Mouse (Mus musculus) CD4-positive helper T cell, adult 2 months (primary cell): ENCODE results near the gene Sim1.

ENCODE experiments used
- DNase-seq: peaks from one replicate; pipeline ENCODE4 v3.0.0-alpha.2; 2012; ENCODE audit warnings: low read depth, missing footprints, low spot score

Gene Sim1

DNA sequence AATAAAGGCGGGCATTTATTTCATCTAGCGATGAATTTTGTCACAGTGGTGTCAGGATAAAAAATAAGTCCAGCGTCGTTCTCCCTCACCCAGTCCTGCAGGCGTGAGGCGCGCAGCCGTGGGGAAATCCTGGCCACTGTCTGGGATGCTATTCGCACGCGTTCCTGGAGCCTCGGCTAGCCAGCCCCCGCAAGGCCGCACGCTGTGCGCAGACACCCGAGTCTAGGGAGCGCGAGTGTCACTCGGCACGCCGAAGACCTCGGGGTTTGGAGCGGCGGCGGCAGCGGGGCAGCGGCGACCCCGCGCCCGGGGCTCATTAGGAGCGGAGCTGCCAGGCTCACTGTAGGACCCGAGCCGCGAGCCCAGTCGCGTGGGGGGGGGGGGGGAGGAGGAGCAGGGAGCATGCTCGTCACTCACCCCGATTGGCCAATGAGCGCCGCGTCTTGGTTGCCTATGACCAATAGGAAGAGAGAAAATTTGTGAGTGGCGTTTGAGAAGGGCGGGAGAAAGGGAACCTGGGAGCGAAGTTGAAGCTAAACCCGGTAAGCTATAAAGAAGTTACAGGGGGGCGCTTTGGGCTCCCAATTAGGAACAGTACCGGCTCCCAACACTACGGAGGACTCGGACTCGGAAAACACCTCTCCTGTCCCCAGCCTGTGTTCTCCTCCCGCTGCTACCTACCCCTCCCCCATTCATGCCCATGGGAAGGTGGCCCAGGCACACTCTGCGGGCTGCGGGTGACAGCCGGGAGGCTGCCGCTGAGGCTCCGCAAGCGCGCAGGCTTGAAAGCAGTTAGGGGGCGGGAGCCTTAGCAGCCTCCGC is at the start of gene Sim1:
Gene Sim1 (plus strand): TSS at position 585 of the 822 bp plus-strand sequence.
- DNase-seq, result peak; percentile 45

DNA sequence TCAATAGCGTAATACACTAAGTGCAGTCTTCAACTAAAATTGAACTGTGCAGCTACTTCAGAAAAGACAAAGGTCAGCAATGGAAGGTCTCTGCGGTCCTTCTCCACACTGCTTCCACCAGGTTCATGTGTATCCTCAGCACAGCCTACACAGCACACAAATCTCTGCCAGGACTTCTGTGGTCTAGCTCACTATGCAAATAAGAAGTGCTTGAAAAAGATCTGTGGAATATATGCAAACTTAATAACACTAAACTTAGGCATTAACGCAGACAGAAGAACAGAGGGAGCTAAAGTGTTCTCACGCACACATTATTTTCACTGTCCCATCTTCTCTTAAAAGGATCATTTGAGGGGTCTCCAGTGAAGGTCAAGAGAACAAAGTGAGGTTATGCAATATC is 26.4 kb upstream of the Sim1 start:
- DNase-seq, result no peak

DNA sequence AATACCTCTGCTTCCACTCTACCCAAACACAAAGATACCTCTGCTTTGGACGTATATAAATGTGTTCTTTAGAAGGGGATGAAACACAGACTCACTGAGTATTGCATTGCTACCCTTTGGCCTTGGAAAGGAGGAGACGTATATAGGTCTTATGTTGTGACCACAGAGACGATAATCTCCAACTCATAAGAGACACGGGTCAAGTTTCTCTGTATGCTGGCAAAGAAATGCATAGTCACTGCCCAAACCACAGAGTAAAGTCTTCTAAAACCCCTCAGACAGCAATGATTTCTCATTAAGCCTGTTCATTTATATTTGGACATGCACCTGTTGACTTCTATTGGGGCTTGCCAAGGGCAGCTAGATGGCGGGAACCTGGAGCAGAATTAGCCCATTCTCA is 17.6 kb upstream of the Sim1 start:
- no peak for DNase-seq

DNA sequence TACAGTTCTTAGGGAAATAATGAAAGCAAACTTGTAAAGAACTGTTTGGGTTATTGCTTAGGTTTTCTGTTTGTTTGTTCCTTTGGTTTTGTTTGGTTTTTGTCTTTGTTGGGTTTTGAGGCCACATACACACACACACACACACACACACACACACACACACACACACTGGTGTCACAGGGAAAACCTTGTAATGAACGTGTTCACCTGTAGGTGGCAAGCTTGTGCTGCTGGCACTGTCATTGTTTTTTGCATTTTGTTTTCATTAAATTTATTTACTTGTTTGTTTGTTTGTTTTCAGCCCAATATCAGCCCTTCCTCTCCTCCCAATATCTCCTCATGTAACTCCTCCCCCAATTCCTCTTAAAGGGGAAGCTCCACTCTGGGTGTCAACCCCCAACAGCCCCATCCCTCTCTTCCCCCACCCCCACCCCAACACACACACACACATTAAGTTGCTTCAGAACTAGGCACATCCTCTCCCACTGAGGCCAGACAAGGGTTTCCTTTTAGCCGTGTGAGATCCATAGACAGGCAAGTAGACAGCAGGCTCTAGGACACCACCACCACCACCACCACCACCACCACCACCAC is 13.0 kb upstream of the Sim1 start:
- no peak for DNase-seq

DNA sequence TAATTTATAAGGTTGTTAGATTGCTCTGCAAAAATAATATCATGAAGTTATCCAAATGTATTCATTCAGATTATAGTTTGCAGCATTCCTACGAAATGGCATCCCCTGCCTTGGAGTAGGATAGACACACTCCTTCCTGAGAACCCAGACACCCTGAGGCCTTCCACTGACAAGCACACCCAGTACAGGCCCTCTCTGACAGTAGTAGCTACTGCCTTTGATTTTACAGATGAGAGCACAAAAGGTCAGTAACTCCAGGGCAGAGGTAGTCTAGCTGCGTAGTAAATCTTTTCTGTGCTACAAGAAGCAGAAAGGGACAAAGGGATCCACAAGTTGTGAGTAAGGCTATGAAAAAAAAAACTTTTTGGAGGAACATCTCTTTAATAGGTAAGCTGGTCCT is 12.2 kb upstream of the Sim1 start:
- DNase-seq, result no peak

DNA sequence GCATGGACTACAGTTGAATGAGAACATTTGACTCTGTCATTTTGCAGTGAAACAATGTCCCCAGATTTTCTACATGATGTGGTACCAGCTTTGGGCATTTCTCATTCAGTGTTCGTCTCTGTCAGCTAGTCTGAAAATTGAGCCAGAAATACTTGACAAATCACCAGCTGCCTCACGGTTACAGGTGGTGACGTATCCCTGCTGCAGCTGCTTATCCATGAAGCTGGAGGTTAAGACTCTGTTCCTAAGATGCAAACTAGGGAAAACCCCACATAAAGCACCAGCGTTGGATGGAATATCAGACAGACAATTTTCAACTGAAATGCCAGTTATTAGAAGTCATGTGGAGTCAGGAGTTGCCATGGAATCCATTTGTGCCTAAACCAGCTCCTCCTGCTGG is 8.2 kb upstream of the Sim1 start:
- DNase-seq, result no peak

DNA sequence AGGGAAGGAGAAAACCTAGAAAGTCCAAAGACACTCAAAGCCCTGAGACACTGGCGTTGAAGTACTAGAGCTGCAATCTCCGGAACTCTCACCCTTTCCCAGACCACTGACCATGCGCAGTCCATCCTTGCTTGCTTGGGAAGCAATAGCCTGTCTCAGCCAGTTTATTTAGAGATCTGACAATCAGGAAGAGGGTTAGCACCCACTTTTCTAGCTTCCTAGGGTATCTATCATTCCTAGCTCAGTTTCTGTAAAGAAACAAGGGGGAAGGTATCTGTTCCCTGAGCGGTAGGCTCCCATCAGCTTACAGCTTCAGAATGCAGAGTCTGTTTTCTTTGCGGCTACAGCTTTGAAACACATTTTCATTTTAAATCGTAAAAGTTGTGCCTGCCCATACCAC is 3.9 kb upstream of the Sim1 start:
- DNase-seq, result no peak

DNA sequence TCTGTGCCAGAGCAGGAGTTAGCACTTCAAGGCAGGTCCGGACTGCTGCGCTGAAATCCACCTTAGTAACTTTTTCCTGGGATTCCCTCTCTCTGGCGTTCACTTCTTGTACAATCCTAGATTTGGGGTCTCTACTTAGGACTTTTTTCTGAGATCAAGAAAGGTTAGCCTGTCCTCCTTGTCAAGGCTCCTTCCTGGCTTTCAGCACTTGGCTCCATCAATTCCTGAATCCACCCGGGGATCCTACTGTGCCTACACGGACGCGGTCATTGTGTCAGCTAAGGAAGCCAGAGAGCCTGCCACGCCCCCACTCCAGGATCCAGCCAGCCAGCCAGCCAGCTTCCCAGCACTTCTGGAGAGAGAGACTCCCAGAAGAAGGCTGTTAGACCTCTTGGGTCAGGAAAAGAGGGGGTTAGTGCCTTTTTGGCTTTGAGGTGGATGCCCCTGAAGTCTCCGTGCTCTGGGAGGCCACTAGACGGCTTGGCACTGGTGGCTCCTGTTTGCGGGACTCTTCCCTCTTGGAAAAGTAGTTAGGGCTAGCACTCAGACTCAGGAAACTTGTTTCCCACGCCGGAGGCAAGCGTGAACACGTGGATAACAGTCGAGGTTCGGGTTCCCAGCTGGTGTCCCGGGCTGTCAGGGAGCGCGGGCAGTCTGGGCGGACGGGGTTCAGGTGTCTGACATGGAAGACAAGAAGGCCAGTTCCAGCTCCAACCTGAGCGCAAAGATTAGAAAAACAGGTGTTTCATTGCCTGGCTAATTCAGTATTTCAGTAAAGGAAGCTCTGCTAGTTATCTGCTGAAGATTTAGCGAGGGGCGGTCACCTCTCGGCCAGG is 2.5 kb upstream of the Sim1 start:
- DNase-seq, result no peak

DNA sequence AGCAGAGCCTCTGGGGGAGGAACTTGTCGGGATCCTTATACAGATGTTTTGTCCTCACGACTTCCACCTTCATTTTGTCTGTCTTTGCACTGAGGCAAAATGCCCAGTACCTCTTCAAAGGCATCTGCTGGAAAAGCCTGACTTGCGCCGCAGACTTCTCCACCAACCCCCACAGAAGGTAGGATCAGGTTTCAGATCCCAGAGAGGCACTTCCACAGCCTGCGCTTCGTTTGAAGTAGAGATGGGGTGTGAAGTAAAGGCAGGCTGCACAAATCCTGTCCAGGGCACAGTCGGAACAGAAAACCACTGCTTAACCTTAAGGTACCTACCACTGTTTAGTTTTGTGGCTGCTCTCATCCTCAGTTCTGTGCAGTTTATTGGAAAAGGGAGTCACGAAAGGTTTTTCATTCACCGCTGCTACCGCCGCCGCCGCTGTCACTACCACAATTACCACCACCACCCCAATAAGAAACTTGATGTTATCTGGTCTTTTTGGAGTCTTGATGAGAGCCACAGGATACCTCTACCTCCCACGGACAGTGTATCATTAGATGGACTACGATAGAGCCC is 1.7 kb upstream of the Sim1 start:
- no peak for DNase-seq

DNA sequence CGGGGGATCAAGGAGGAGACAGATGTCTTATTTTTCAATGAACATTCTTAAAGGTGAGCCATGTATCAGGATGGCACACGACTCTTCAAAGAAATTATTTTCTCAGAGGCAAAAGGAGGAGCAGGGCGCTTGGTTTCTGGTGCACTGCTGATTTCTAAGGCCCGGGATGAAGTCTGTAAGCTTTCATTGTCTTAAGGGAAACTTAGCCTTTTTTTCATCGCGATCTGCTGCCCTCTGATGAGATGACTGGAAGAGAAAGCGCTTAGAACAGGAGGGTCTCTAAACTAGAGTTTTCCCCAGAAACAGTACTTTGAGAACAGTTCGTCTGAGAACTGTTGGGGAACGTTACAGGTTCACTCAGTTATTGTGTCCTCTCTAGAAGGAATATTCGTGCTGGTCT is 1.0 kb upstream of the Sim1 start:
- DNase-seq, result no peak

DNA sequence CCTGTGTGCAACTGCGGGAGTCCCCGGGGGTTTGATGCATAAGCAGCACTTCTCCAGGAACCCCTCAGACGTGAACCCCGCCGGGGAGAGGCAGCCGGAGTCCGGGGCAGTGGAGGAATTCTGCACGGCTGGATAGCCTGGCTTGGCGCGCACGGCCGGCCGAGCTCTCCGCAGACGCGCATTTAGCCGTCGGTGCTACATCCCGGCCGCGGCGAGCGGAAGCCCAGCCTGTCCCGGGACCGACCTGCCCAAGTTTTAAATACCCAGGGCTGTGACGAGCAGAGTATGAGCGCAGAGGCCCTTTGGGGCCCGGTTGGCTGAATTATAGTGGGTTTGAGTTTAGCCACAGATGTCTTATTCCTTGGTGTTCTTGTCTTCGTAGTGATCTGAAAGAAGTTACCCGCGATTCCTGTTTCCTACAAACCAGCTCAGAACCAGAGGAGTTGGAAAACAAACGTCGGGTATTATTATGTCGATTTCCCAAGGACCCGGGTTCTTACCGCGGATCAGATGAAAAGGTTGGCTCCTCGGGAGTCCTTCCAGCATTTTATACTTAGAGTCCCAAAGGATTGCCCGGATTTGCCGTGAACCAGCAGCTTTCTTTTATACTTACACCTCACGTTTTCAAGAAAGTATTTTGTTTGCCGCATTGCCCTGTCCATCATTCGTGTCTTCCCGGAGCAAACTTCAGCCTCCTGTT is 687 bp downstream of the Sim1 start:
- peak; percentile 13 for DNase-seq

DNA sequence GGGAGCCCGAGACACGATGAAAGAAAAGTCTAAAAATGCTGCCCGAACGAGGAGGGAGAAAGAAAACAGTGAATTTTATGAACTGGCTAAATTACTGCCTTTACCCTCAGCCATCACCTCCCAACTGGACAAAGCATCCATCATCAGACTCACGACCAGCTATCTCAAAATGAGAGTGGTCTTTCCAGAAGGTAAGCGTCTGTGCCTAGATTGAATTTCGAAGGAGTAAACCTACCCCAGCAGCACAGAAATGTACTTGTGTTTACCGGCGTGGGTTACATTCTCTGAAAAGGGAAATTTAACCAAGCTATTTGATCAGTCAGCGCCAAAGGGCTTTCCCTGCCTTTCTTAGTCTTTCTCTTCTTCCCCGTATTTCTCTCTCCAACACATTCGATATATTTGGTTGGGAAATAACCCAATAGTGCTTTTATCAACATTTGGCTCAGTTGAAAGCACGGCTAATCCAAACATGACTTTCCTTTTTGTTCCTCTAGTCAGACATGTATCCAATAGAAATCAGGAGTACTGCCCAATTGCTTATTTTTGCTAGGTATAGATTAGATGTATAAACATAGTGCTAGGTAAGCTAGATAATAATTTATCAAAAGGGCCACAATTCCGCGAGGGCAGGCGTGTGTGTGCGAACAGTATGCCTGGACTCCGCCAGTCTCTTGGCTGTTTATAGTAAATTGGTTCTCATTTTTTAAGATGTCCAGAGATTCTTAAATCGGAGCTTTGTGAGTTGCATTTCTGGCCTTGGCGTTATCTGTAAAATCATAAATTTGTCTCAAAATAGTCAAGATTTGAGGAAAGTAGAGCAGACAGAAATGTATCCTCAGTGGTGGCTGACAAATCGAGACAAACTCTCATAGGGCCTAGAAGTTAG is 1.6 kb downstream of the Sim1 start:
- no peak for DNase-seq

DNA sequence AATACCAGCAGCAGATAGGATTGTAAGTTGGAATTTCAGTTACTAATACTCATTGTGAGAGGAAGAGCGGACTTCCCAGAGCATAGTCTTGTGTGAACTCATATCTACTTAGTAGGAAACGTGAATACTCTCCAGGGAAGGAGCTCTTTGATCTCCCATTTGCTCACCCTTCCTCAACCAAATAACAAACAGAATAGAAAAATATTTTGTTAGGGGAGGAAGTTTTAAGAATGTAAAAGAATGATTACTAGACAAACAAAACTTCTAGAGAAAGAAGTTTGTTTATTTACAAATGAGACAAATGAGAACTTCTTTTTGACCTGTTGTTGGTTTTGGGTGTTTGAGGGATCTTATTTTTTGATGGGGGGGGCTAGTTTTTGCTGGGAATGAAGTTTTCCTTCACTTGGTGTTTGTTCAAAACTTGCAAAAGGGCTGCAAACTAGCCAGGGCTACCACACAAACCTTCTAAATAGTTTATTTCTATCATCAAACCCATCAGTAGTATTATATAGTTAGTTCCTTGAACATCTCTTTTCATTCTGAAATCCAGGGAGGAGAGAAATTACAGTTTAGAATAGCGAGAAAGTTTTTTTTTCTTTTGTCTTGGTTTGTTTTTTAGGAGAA is 2.3 kb downstream of the Sim1 start:
- DNase-seq, result no peak

DNA sequence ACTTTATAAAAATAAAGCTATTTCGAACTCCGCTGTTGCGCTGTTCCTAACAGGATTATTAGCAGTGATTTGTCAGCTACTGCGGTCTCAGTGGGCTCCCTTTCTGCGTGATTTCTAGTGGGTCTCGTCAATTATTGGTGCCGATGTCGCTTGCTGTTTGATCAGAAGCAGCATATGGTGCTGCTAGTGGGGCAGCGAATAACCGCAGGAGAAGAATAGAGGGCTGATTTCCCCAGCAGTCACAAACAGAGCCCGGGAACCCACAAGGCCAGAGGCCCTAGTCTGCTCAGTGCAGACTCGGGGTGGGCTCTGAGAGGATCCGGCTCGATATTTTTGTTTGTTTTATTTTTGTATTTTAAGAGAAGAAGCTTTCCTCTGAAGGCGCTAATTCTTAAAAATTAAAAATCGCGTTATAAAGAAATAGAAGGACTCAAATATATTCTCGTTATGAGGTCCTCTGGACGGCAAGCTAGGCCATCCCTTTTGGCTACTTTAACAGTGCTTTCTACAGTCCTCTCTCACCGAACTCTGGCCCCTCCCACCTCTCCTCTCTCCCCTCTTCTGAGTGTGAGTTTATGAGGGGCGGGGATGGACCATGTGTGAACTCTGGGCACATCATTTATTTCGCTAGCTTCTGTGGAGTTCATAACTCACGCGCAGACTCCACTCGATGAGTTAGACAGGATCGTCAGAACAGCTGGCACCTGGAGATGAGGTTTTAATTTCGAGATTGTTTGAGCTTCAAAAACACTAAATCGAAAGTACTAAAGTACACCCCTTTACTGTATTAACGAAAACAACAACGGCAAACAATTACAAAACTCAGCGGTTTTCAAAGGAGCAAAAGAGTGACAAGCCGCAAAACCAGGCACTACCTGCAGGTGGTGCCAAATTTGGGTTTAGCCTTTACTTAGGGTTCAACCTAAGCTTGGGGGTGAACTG is 3.2 kb downstream of the Sim1 start:
- peak; percentile 30 for DNase-seq

DNA sequence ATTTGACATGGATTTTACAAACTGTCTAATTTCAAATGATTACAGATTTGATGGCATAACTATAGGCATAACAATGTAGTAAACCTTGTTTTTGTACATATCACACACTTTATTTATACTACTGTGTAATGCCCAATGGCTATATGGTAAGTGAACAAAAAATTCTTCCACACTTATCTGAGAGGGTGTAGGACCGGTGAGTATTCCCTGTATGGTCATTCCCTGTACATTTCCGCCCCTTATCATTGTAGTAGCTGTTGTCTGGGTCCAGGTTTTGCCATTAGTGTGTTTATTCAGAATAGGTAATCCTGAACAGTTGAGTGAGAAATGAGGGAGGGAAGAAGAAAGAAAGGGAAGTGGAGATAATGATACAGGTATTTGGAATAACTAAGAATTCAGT is 4.1 kb downstream of the Sim1 start:
- DNase-seq, result no peak

DNA sequence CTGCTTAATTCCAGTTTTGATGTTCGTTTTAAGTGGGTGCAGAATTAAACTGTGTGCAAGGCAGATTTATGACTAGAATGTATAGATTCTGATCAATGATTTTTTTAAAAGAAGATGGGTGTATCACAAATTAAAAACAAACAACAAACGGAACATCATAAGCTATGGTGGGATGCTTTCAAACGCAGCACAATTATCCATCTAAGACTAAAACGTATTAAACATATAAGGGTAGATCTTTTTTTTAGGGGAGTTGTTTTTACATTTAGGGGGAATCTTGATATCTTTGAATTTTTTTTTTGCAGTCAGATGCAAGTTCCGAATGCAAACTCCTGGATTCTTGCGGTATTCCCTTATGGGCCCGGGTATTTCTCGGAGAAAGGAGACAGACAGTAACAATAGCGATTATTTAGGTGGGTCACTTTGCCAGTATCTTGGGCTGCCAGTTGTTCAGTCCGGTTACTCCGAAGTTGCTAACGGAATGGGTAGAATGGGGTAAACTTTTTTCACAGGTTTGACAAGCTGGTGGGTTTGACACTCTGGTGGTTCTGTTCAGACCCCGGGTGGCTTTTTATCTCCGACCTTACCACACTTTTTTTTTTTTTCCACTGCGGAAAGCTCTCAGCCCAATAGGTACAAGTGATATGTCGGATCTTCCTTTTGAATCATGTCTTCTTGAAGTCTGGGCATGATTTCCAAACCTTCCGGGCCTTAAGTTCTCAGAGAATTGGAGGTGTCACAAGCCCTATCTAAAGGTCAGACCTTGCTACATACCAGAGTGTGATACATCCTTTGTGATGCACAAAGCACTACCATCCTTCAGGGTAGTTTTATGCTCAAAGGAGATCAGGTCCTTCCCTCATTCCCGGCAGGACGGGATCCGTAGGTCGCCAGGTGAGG is 5.5 kb downstream of the Sim1 start:
- DNase-seq, result no peak

DNA sequence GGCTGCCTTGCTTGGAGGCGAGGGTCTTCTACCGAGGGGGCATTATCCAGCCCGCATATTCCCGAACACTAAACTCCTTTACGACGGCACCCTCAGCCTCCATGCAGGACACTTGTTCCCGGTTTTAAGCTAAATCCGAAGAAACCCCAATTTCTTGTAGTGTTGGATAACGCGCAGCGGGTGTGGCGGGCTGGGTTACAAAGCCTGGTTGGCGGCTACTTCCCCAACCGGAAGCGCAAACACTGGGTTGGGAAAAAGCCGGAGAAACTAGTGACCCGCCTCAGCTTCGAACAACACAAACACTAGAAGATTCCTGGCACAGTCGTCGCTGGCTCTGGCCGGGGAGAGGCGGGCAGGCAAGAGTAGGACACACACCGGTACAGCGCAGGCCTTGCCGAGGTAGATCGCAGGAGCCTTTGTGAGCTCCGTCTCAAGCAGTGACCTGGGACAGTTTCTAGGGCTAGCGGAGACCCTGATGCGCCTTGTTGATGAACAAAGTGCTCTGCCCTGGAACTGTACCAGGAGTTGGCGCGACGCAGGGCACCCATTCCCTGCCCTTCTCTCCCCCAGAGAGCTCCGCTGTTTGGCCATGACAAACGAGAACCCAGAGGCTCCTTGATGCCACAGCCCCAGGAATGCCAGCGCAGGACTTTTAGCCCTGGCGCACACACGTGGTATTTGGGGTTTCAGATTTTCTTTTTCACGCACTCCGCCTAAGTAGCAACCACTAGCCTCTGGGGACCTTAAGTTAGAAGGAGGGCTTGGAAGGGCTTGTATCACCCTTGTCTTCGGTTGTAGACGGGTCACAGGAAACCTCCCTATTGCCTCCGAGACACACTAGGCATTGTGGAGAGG is 6.4 kb downstream of the Sim1 start:
- no peak for DNase-seq
